Mouse (Mus musculus) hematopoietic stem cell, adult 5-6 weeks (primary cell): ENCODE measurements at regions not wholly inside any gene's neighbourhood (a gene's known extent, or its start where the extent isn't known, plus 50 kb on each side); places are given as distances from the start of the nearest gene placed in this dataset.

Source experiments
- ATAC-seq, 2 experiments: fragments of 125-278 bp in 1 of 2; replicated peaks in 1 of 2; 2 replicates each; pipeline ENCODE4 v1.8.0; 2016 to 2017; ENCODE audit warnings: inconsistent platforms in 2 of 2, mild to moderate bottlenecking in 2 of 2, moderate number of reproducible peaks in 2 of 2, low read depth in 1 of 2, moderate TSS enrichment in 1 of 2; ENCODE audit not compliant: low FRiP score in 2 of 2, poor library complexity in 2 of 2, severe bottlenecking in 2 of 2, insufficient read depth in 1 of 2, low TSS enrichment in 1 of 2

GRCm38 (mm10) chr9:80723638-80724037 lies 258.4 kb upstream of the Impg1 start:
- ATAC-seq = no peak

GRCm38 (mm10) chr9:80718516-80718915 lies 253.2 kb upstream of the Impg1 start:
- no peak for ATAC-seq

- no peak for ATAC-seq
Observed at GRCm38 (mm10) chr9:80709781-80710180, 244.5 kb upstream of the Impg1 start.

GRCm38 (mm10) chr9:80705264-80705663 lies 240.0 kb upstream of the Impg1 start:
- no peak for ATAC-seq

GRCm38 (mm10) chr9:80697171-80697570 lies 231.9 kb upstream of the Impg1 start:
- no peak for ATAC-seq

- ATAC-seq = peak; percentile 98
Observed at GRCm38 (mm10) chr9:80688481-80689086, 223.3 kb upstream of the Impg1 start.

- no peak for ATAC-seq
Observed at GRCm38 (mm10) chr9:80683030-80683692, 217.9 kb upstream of the Impg1 start.

GRCm38 (mm10) chr9:80681709-80682108 lies 216.4 kb upstream of the Impg1 start:
- ATAC-seq = no peak

GRCm38 (mm10) chr9:80671483-80671882 lies 206.2 kb upstream of the Impg1 start:
- ATAC-seq = no peak

GRCm38 (mm10) chr9:80668575-80669248 lies 203.4 kb upstream of the Impg1 start:
- no peak for ATAC-seq

GRCm38 (mm10) chr9:80658755-80659154 lies 193.5 kb upstream of the Impg1 start:
- peak; percentile 82 to 92 for ATAC-seq

- ATAC-seq = no peak
Observed at GRCm38 (mm10) chr9:80615114-80615513, 149.8 kb upstream of the Impg1 start.

GRCm38 (mm10) chr9:80600019-80600418 lies 134.7 kb upstream of the Impg1 start:
- ATAC-seq = no peak

GRCm38 (mm10) chr9:80565388-80566024 lies 100.2 kb upstream of the Impg1 start:
- no peak for ATAC-seq

- no peak for ATAC-seq
Observed at GRCm38 (mm10) chr9:80563655-80564054, 98.4 kb upstream of the Impg1 start.

- no peak for ATAC-seq
Observed at GRCm38 (mm10) chr9:80555531-80556067, 90.3 kb upstream of the Impg1 start.
